Mouse (Mus musculus) forebrain, postnatal 0 days (tissue): ENCODE data around the gene Slc4a2. TPM values are rescaled to one million over a fixed set of nuclear protein-coding genes. Genes with fewer than 3 reads are reported as not detected.
A peak's percentile ranks its signal among the peaks of the same experiment; 100 is the strongest.

Experiments used
- ATAC-seq: fragments of 200-750 bp; cut with Nextera tagmentation; 2 replicates; pipeline ENCODE4 v1.8.0; 2017; ENCODE audit warnings: mild to moderate bottlenecking, moderate library complexity
- DNase-seq: peaks from one replicate; pipeline ENCODE4 v3.0.0-alpha.2; 2015
- H3K27ac ChIP-seq: fragments of 300-500 bp; sonication (generic); 2 replicates; pipeline ENCODE4 v1.5.1; 2014; ENCODE audit warnings: low read depth, mild to moderate bottlenecking, antibody characterized with exemption, low read length, moderate library complexity, mixed read lengths
- H3K27me3 ChIP-seq: fragments of 300-500 bp; sonication (generic); 2 replicates; pipeline ENCODE4 v1.6.1; 2014; ENCODE audit warnings: mild to moderate bottlenecking, low read length, mixed read lengths; ENCODE audit not compliant: insufficient read depth
- H3K36me3 ChIP-seq: fragments of 300-500 bp; sonication (generic); 2 replicates; pipeline ENCODE4 v1.6.1; 2014; ENCODE audit warnings: mild to moderate bottlenecking, moderate library complexity; ENCODE audit not compliant: insufficient read depth
- H3K4me1 ChIP-seq: fragments of 300-500 bp; sonication (generic); 2 replicates; pipeline ENCODE4 v1.6.1; 2014; ENCODE audit warnings: antibody characterized with exemption; ENCODE audit not compliant: insufficient read depth
- H3K4me2 ChIP-seq: fragments of 300-500 bp; sonication (generic); 2 replicates; pipeline ENCODE4 v1.6.1; 2014; ENCODE audit warnings: low read depth, mild to moderate bottlenecking, moderate library complexity
- H3K4me3 ChIP-seq: fragments of 300-500 bp; sonication (generic); 2 replicates; pipeline ENCODE4 v1.5.1; 2014; ENCODE audit warnings: low read depth, low read length, mixed read lengths
- H3K9ac ChIP-seq: fragments of 300-500 bp; sonication (generic); 2 replicates; pipeline ENCODE4 v1.6.1; 2014; ENCODE audit warnings: mild to moderate bottlenecking
- H3K9me3 ChIP-seq: fragments of 300-500 bp; sonication (generic); 2 replicates; pipeline ENCODE4 v1.6.1; 2016; ENCODE audit warnings: low read length
- CTCF ChIP-seq: sonication (generic); IDR thresholded peaks from 2 replicates; pipeline ENCODE4 v1.5.1; 2016; ENCODE audit warnings: antibody characterized with exemption, control low read depth, low read depth
- WGBS: fragments of 180-500 bp; shearing (Covaris S2); extraction: QIAGEN DNeasy Blood & Tissue Kit; methylation state at CpG from one replicate; pipeline ENCODE4 v1.1.7; 2014; 5-methylcytosine and 5-hydroxymethylcytosine counted together
- polyA plus RNA-seq: library from polyadenylated mRNA; unstranded; fragments of >200 nt; fragmentation: Nextera tagmentation; extraction: Ambion mirVana; gene quantifications from 2 replicates; pipeline ENCODE4 v1.2.1, GENCODE M21; 2015
- total RNA-seq: library from RNA; depleted of rRNA; stranded (reverse); fragments of >200 nt; gene quantifications from 2 replicates; pipeline ENCODE4 v1.2.3, GENCODE M21; 2014

Slc4a2 gene
- total and polyA plus RNA-seq, 2 experiments from 2014 or later = 13.9 to 21.4 TPM

- WGBS = 2% methylated on average over 21 of the region's 21 CpGs
- TF ChIP-seq CTCF = peak; percentile 67
- peak overlapping the region; percentile 35 for H3K9ac ChIP-seq
- peak; percentile 84 for ATAC-seq
- no peaks in the 10 kb centered on the region for H3K9me3 ChIP-seq
- no peak overlapping the region for H3K27ac ChIP-seq
- H3K36me3 ChIP-seq = peaks cover 34% of the 10 kb centered on the region
- peak overlapping the region; percentile 6; the same call in 1 of the 2 replicates for H3K4me2 ChIP-seq
- H3K4me3 ChIP-seq = no peak overlapping the region
- H3K4me1 ChIP-seq = no peaks in the 10 kb centered on the region; the same call in 1 of the 2 replicates
- DNase-seq = peak; percentile 74
- no peaks in the 10 kb centered on the region for H3K27me3 ChIP-seq
Observed at GRCm38 (mm10) chr5:24416222-24416736, 7.4 kb upstream of the Slc4a2 start.

GRCm38 (mm10) chr5:24417587-24417986 is 6.0 kb upstream of the Slc4a2 start:
- no peak for ATAC-seq
- TF ChIP-seq CTCF = no peak

GRCm38 (mm10) chr5:24420381-24420780 is 3.3 kb upstream of the Slc4a2 start:
- H3K4me1 ChIP-seq = peaks cover 14% of the 10 kb centered on the region; the same call in 1 of the 2 replicates
- H3K4me2 ChIP-seq = no peak overlapping the region
- no peak for ATAC-seq
- TF ChIP-seq CTCF = no peak
- no peak overlapping the region for H3K4me3 ChIP-seq
- H3K9ac ChIP-seq = no peak overlapping the region
- H3K9me3 ChIP-seq = no peaks in the 10 kb centered on the region
- peaks cover 38% of the 10 kb centered on the region for H3K36me3 ChIP-seq
- H3K27me3 ChIP-seq = no peaks in the 10 kb centered on the region
- no peak for DNase-seq
- WGBS = 87% methylated on average over 9 of the region's 9 CpGs
- no peak overlapping the region for H3K27ac ChIP-seq

More at GRCm38 (mm10) chr5:24417587-24417986, 6.0 kb upstream of the Slc4a2 start:
- no peak for DNase-seq
- Histone ChIP-seq H3K27me3 (no peaks in the 10 kb centered on the region), H3K4me2 (no peak overlapping the region), H3K27ac (no peak overlapping the region), H3K9me3 (no peaks in the 10 kb centered on the region), H3K4me1 (peaks cover 3% of the 10 kb centered on the region; the same call in 1 of the 2 replicates), H3K4me3 (no peak overlapping the region), H3K36me3 (peaks cover 38% of the 10 kb centered on the region), H3K9ac (no peak overlapping the region)
- WGBS = 91% methylated on average over 10 of the region's 10 CpGs

GRCm38 (mm10) chr5:24424004-24424781 is 556 bp downstream of the Slc4a2 start:
- H3K9me3 ChIP-seq = no peaks in the 10 kb centered on the region
- 9% methylated on average over 21 of the region's 21 CpGs for WGBS
- peak overlapping the region; percentile 63 for H3K4me3 ChIP-seq
- peaks cover 14% of the 10 kb centered on the region; the same call in 1 of the 2 replicates for H3K4me1 ChIP-seq
- ATAC-seq (no peak), DNase-seq (peak; percentile 21)
- TF ChIP-seq CTCF = no peak
- H3K4me2 ChIP-seq = peak overlapping the region; percentile 90
- peaks cover 25% of the 10 kb centered on the region for H3K36me3 ChIP-seq
- peak overlapping the region; percentile 86 for H3K27ac ChIP-seq
- H3K27me3 ChIP-seq = peaks cover 5% of the 10 kb centered on the region; the same call in 1 of the 2 replicates
- peak overlapping the region; percentile 63 for H3K9ac ChIP-seq

GRCm38 (mm10) chr5:24424861-24425411 is 1.3 kb downstream of the Slc4a2 start:
- ATAC-seq (peak; percentile 7; the same call in 1 of the 2 replicates), DNase-seq (peak; percentile 92)
- peaks cover 21% of the 10 kb centered on the region for H3K36me3 ChIP-seq
- H3K9me3 ChIP-seq = no peaks in the 10 kb centered on the region
- peaks cover 14% of the 10 kb centered on the region; the same call in 1 of the 2 replicates for H3K4me1 ChIP-seq
- TF ChIP-seq CTCF = no peak
- under 1% methylated on average over 48 of the region's 60 CpGs for WGBS
- H3K4me3 ChIP-seq = peak overlapping the region; percentile 63
- H3K4me2 ChIP-seq = peak overlapping the region; percentile 90
- peak overlapping the region; percentile 86 for H3K27ac ChIP-seq
- H3K27me3 ChIP-seq = peaks cover 5% of the 10 kb centered on the region; the same call in 1 of the 2 replicates
- peak overlapping the region; percentile 63 for H3K9ac ChIP-seq

- ATAC-seq (no peak), DNase-seq (peak; percentile 42)
- H3K4me2 ChIP-seq = peak overlapping the region; percentile 90
- TF ChIP-seq CTCF = peak; percentile 42
- H3K27me3 ChIP-seq = peaks cover 5% of the 10 kb centered on the region; the same call in 1 of the 2 replicates
- H3K4me3 ChIP-seq = peak overlapping the region; percentile 63
- WGBS = 0% methylated on average over 29 of the region's 30 CpGs
- H3K36me3 ChIP-seq = peaks cover 17% of the 10 kb centered on the region
- peaks cover 14% of the 10 kb centered on the region; the same call in 1 of the 2 replicates for H3K4me1 ChIP-seq
- peak overlapping the region; percentile 63 for H3K9ac ChIP-seq
- no peaks in the 10 kb centered on the region for H3K9me3 ChIP-seq
- H3K27ac ChIP-seq = no peak overlapping the region
Observed at GRCm38 (mm10) chr5:24425421-24426036, 1.9 kb downstream of the Slc4a2 start.
